Mouse (Mus musculus): Measurements from ENCODE around the gene Zfp689.

DNA sequence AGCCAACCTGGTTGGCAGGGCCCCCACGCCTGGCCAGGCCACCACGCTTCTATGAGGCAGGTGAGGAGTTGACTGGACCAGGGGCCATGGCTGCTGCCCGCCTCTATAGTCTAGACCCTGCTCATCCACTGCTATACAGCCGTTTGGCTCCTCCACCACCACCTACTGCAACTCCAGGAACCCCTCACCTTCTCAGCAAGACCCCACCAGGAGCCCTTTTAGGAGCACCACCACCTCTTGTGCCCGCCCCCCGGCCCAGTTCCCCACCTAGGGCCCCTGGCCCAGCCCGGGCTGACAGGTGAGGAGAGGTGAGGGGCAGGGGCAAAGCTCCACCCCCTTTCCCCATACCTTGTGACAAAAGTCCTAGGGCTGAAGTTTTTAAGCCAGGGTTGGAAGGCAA, 41.0 kb upstream of the Zfp689 start:
- no peak for TF ChIP-seq POLR2A (IDR thresholded peaks at IDR 0.05; ENCODE audit: control insufficient read depth, low read depth, low read length)
- TF ChIP-seq CTCF (IDR thresholded peaks at IDR 0.05; ENCODE audit: control insufficient read depth, insufficient read depth, insufficient replicate concordance, low read depth, low read length) = no peak

Measured in testis, adult 2 months (tissue).